Mouse (Mus musculus) olfactory bulb, adult 2 months (tissue): ENCODE measurements around the gene Ncapd2.
A peak's percentile ranks its signal among the peaks of the same experiment; 100 is the strongest.

Experiments used
- CTCF ChIP-seq: fragments of 200-500 bp; IDR thresholded peaks from 2 replicates; pipeline ENCODE4 v1.5.1; 2012; ENCODE audit warnings: low read depth, mild to moderate bottlenecking, low read length, moderate library complexity; ENCODE audit not compliant: insufficient read depth
- POLR2A ChIP-seq: fragments of 200-500 bp; IDR thresholded peaks from 2 replicates; pipeline ENCODE4 v1.6.1; 2012; ENCODE audit warnings: mild to moderate bottlenecking, low read depth, low read length, moderate library complexity; ENCODE audit not compliant: insufficient read depth

- 0 out of 2 replicates have a peak, but pooled peaks have one; percentile 4 for TF ChIP-seq CTCF
- TF ChIP-seq POLR2A: peak; percentile 87
These were observed 46.5 kb downstream of the Ncapd2 start, which contains the start of gene Iffo1 for GRCm38 (mm10) chr6:125145001-125145400.
